Mouse (Mus musculus): ENCODE data around the gene Wnt2b. TPM values are rescaled to one million over a fixed set of nuclear protein-coding genes. Genes with fewer than 3 reads are reported as not detected.

The Wnt2b gene
- total and polyA plus RNA-seq, 3 experiments: 0.16 TPM; not detected in 2

- TF ChIP-seq JUND (conservative IDR thresholded peaks at IDR 0.05; ENCODE audit: low read depth, low read length) (no peak), PAX5 (IDR thresholded peaks at IDR 0.05; ENCODE audit: low read length) (no peak), MAX (IDR thresholded peaks at IDR 0.05; ENCODE audit: low read length) (no peak)
- no peak overlapping the region for H3K4me3 ChIP-seq (replicated peaks in 1 of 3; ENCODE audit: low read depth in 2 of 3, low read length in 2 of 3, poor library complexity in 1 of 3)
- peaks cover 2% of the 10 kb centered on the region for H3K27me3 ChIP-seq (replicated peaks)
- H3K36me3 ChIP-seq (replicated peaks in 1 of 2; ENCODE audit: control insufficient read depth in 1 of 2, insufficient read depth in 1 of 2, low read length in 1 of 2): no peaks in the 10 kb centered on the region
- in situ Hi-C loops (cut with MboI; ENCODE audit: low pct_ligation_motif_present, low pct_unique_long_range_greater_than_20kb, low sequenced_read_pairs): loop anchor here (10.0 kb wide), 1 partner anchor 180 kb away; the partner anchor contains the start of genes Fam19a3, Ppm1j and Rhoc
- dilution Hi-C loops (cut with MboI; ENCODE audit: extremely low pct_ligation_motif_present, extremely low pct_unique_long_range_greater_than_20kb, low sequenced_read_pairs): no loop called here
- no peaks in the 10 kb centered on the region for H3K79me2 ChIP-seq (replicated peaks; ENCODE audit: control insufficient read depth, extremely low read depth, insufficient read depth, poor library complexity, severe bottlenecking)
- H3K9me3 ChIP-seq (replicated peaks; ENCODE audit: low read length): no peaks in the 10 kb centered on the region
- H3K4me2 ChIP-seq (ENCODE audit: insufficient read depth, low read depth, poor library complexity, severe bottlenecking): no peak overlapping the region
- peaks cover 3 to 7% of the 10 kb centered on the region in 2 experiments; a peak in 2 of 4 replicates for H3K4me1 ChIP-seq (ENCODE audit: control insufficient read depth in 1 of 2, insufficient read depth in 2 of 2)
- H3K9ac ChIP-seq (ENCODE audit: insufficient read depth, low read depth): no peak overlapping the region
- no peak for DNase-seq (ENCODE audit: extremely low read depth)
- H3K27ac ChIP-seq (ENCODE audit: insufficient read depth, low read depth): no peak overlapping the region
Measured at GRCm38 (mm10) chr3:104965070-104965855, 3.5 kb upstream of the Wnt2b start.

- dilution Hi-C loops (cut with MboI; ENCODE audit: extremely low pct_ligation_motif_present, extremely low pct_unique_long_range_greater_than_20kb, low sequenced_read_pairs): no loop called here
- no peak overlapping the region for H3K9ac ChIP-seq (ENCODE audit: insufficient read depth, low read depth)
- H3K27me3 ChIP-seq (replicated peaks): peaks cover 2% of the 10 kb centered on the region
- no peaks in the 10 kb centered on the region for H3K79me2 ChIP-seq (replicated peaks; ENCODE audit: control insufficient read depth, extremely low read depth, insufficient read depth, poor library complexity, severe bottlenecking)
- DNase-seq (ENCODE audit: extremely low read depth): no peak
- TF ChIP-seq CHD2 (IDR thresholded peaks at IDR 0.05; ENCODE audit: low read length): no peak
- H3K27ac ChIP-seq (ENCODE audit: insufficient read depth, low read depth): no peak overlapping the region
- in situ Hi-C loops (cut with MboI; ENCODE audit: low pct_ligation_motif_present, low pct_unique_long_range_greater_than_20kb, low sequenced_read_pairs): loop anchor here (10.0 kb wide), 1 partner anchor 179 kb away; the partner anchor contains the start of genes Fam19a3, Ppm1j and Rhoc
- no peak overlapping the region for H3K4me2 ChIP-seq (ENCODE audit: insufficient read depth, low read depth, poor library complexity, severe bottlenecking)
- H3K36me3 ChIP-seq (replicated peaks in 1 of 2; ENCODE audit: control insufficient read depth in 1 of 2, insufficient read depth in 1 of 2, low read length in 1 of 2): no peaks in the 10 kb centered on the region
- no peak overlapping the region for H3K4me3 ChIP-seq (replicated peaks in 1 of 3; ENCODE audit: low read depth in 2 of 3, low read length in 2 of 3, poor library complexity in 1 of 3)
- no peaks in the 10 kb centered on the region for H3K9me3 ChIP-seq (replicated peaks; ENCODE audit: low read length)
- H3K4me1 ChIP-seq (ENCODE audit: control insufficient read depth in 1 of 2, insufficient read depth in 2 of 2): peaks cover 3 to 7% of the 10 kb centered on the region in 2 experiments; a peak in 2 of 4 replicates
Measured at GRCm38 (mm10) chr3:104963331-104964276, 1.9 kb upstream of the Wnt2b start.

- H3K27ac ChIP-seq (ENCODE audit: insufficient read depth, low read depth): no peak overlapping the region
- H3K27me3 ChIP-seq (replicated peaks): peaks cover 2% of the 10 kb centered on the region
- in situ Hi-C loops (cut with MboI; ENCODE audit: low pct_ligation_motif_present, low pct_unique_long_range_greater_than_20kb, low sequenced_read_pairs) (loop anchor here (10.0 kb wide), 1 partner anchor 178 kb away; the partner anchor contains the start of genes Fam19a3, Ppm1j and Rhoc), dilution Hi-C loops (cut with MboI; ENCODE audit: extremely low pct_ligation_motif_present, extremely low pct_unique_long_range_greater_than_20kb, low sequenced_read_pairs) (no loop called here)
- no peak overlapping the region for H3K4me3 ChIP-seq (replicated peaks in 1 of 3; ENCODE audit: low read depth in 2 of 3, low read length in 2 of 3, poor library complexity in 1 of 3)
- no peaks in the 10 kb centered on the region for H3K36me3 ChIP-seq (replicated peaks in 1 of 2; ENCODE audit: control insufficient read depth in 1 of 2, insufficient read depth in 1 of 2, low read length in 1 of 2)
- no peaks in the 10 kb centered on the region for H3K79me2 ChIP-seq (replicated peaks; ENCODE audit: control insufficient read depth, extremely low read depth, insufficient read depth, poor library complexity, severe bottlenecking)
- TF ChIP-seq ETS1 (conservative IDR thresholded peaks at IDR 0.05; ENCODE audit: low read depth, low read length): no peak
- TF ChIP-seq USF2 (conservative IDR thresholded peaks at IDR 0.05; ENCODE audit: low read depth, low read length): no peak
- TF ChIP-seq ZC3H11A (IDR thresholded peaks at IDR 0.05; ENCODE audit: low read depth, low read length): no peak
- no peak for TF ChIP-seq JUND (conservative IDR thresholded peaks at IDR 0.05; ENCODE audit: low read depth, low read length)
- TF ChIP-seq ZNF384 (IDR thresholded peaks at IDR 0.05; ENCODE audit: low read depth, low read length): no peak
- TF ChIP-seq RAD21 (IDR thresholded peaks at IDR 0.05; ENCODE audit: low read depth, low read length): no peak
- TF ChIP-seq ZMIZ1 (IDR thresholded peaks at IDR 0.05; ENCODE audit: low read depth, low read length): no peak
- TF ChIP-seq USF1 (IDR thresholded peaks at IDR 0.05; ENCODE audit: low read depth, low read length): no peak
- no peak for TF ChIP-seq NELFE (IDR thresholded peaks at IDR 0.05; ENCODE audit: low read depth, low read length)
- H3K4me1 ChIP-seq (ENCODE audit: control insufficient read depth in 1 of 2, insufficient read depth in 2 of 2): peaks cover 3 to 7% of the 10 kb centered on the region in 2 experiments; a peak in 2 of 4 replicates
- H3K4me2 ChIP-seq (ENCODE audit: insufficient read depth, low read depth, poor library complexity, severe bottlenecking): no peak overlapping the region
- no peak for DNase-seq (ENCODE audit: extremely low read depth)
- no peak overlapping the region for H3K9ac ChIP-seq (ENCODE audit: insufficient read depth, low read depth)
- no peaks in the 10 kb centered on the region for H3K9me3 ChIP-seq (replicated peaks; ENCODE audit: low read length)
Measured at GRCm38 (mm10) chr3:104962866-104963265, 1.1 kb upstream of the Wnt2b start.

Data from CH12.LX (cell line).